ENCODE assay signal across 11 mouse cellular contexts in genomic region chr16:90849262-90849661, GRCm38 (mm10). TPM values are rescaled to one million over a fixed set of nuclear protein-coding genes. Genes with fewer than 3 reads are reported as not detected.
DNase-seq lines count a peak whose midpoint lies in the region; ATAC-seq lines count a peak whose summit lies in the region.
"Had no signal": no experiment of that assay in that cellular context is flagged by ENCODE, and none has a peak within 500 bp of the region (broad histone marks: within the 10 kb centered on the region; RNA-seq: fewer than 3 reads in every experiment).

No protein-coding gene starts in this region.

- no peaks in the 10 kb centered on the region for H3K9me3 ChIP-seq in forebrain, embryonic 10.5 days
- H3K9me3 ChIP-seq in forebrain, embryonic 13.5 days (replicated peaks), result no peaks in the 10 kb centered on the region
- H3K9me3 ChIP-seq in midbrain, embryonic 10.5 days (replicated peaks), result no peaks in the 10 kb centered on the region
- no peaks in the 10 kb centered on the region for H3K9me3 ChIP-seq in midbrain, embryonic 14.5 days (ENCODE audit: control insufficient read depth, low read length)
- H3K9me3 ChIP-seq in limb, embryonic 10.5 days (replicated peaks), result no peaks in the 10 kb centered on the region
- H3K9me3 ChIP-seq: liver, embryonic 15.5 days; neural tube, embryonic 13.5 days had no signal

- H3K4me1 ChIP-seq in forebrain, embryonic 10.5 days, result peaks cover 69% of the 10 kb centered on the region
- peaks cover 51% of the 10 kb centered on the region for H3K4me1 ChIP-seq in forebrain, embryonic 13.5 days
- peaks cover 43% of the 10 kb centered on the region for H3K4me1 ChIP-seq in midbrain, embryonic 10.5 days
- no peaks in the 10 kb centered on the region for H3K4me1 ChIP-seq in midbrain, embryonic 14.5 days (ENCODE audit: control insufficient read depth, insufficient read depth, low read length)
- peaks cover 49% of the 10 kb centered on the region for H3K4me1 ChIP-seq in limb, embryonic 10.5 days
- H3K4me1 ChIP-seq: liver, embryonic 15.5 days had no signal

- 55% methylated on average over 12 of the region's 12 CpGs for WGBS in forebrain, embryonic 10.5 days
- whole genome bisulfite sequencing in forebrain, embryonic 13.5 days, result 52% methylated on average over 12 of the region's 12 CpGs
- 52% methylated on average over 12 of the region's 12 CpGs for WGBS in midbrain, embryonic 10.5 days
- WGBS in midbrain, embryonic 14.5 days, result 48% methylated on average over 12 of the region's 12 CpGs
- WGBS in limb, embryonic 10.5 days, result 49% methylated on average over 12 of the region's 12 CpGs

- H3K36me3 ChIP-seq in forebrain, embryonic 10.5 days (replicated peaks), result no peaks in the 10 kb centered on the region
- no peaks in the 10 kb centered on the region for H3K36me3 ChIP-seq in forebrain, embryonic 13.5 days (ENCODE audit: poor library complexity, severe bottlenecking)
- no peaks in the 10 kb centered on the region for H3K36me3 ChIP-seq in midbrain, embryonic 10.5 days
- H3K36me3 ChIP-seq in midbrain, embryonic 14.5 days (ENCODE audit: control insufficient read depth, insufficient read depth, low read length), result no peaks in the 10 kb centered on the region
- no peaks in the 10 kb centered on the region for H3K36me3 ChIP-seq in limb, embryonic 10.5 days
- H3K36me3 ChIP-seq: liver, embryonic 15.5 days; neural tube, embryonic 13.5 days had no signal

- peak; percentile 42 for DNase-seq in forebrain, embryonic 10.5 days (ENCODE audit: extremely low spot score, low spot score)
- DNase-seq in midbrain, embryonic 10.5 days (ENCODE audit: low spot score), result peak; percentile 42
- DNase-seq in midbrain, embryonic 14.5 days, result no peak
- DNase-seq in limb, embryonic 10.5 days (ENCODE audit: low spot score), result peak; percentile 59
- peak; percentile 62 for DNase-seq in retina, postnatal 1 day
- DNase-seq in layer of hippocampus, postnatal 14 days (ENCODE audit: low spot score in 2 of 2), result no peak
- no peak for DNase-seq in gastrocnemius, adult 8-10 months (ENCODE audit: low spot score in 2 of 2)
- DNase-seq: cerebellum, adult 8-10 months had no signal

- H3K27ac ChIP-seq in forebrain, embryonic 10.5 days, result peak overlapping the region; percentile 48; the same call in 1 of the 2 replicates
- H3K27ac ChIP-seq in forebrain, embryonic 13.5 days, result no peak overlapping the region
- no peak overlapping the region for H3K27ac ChIP-seq in midbrain, embryonic 10.5 days (replicated peaks)
- no peak overlapping the region for H3K27ac ChIP-seq in midbrain, embryonic 14.5 days (replicated peaks; ENCODE audit: low read depth, low read length)
- peak overlapping the region; percentile 71 for H3K27ac ChIP-seq in limb, embryonic 10.5 days
- H3K27ac ChIP-seq: liver, embryonic 15.5 days; neural tube, embryonic 13.5 days had no signal

- no peak overlapping the region for H3K9ac ChIP-seq in forebrain, embryonic 13.5 days
- H3K9ac ChIP-seq in midbrain, embryonic 14.5 days (replicated peaks; ENCODE audit: low read length), result no peak overlapping the region
- H3K9ac ChIP-seq: liver, embryonic 15.5 days; neural tube, embryonic 13.5 days had no signal

- no peak overlapping the region for H3K4me2 ChIP-seq in forebrain, embryonic 13.5 days
- H3K4me2 ChIP-seq in midbrain, embryonic 14.5 days (ENCODE audit: low read length), result no peak overlapping the region
- H3K4me2 ChIP-seq: liver, embryonic 15.5 days; neural tube, embryonic 13.5 days had no signal

- ATAC-seq in forebrain, embryonic 13.5 days, result no peak
- ATAC-seq in midbrain, embryonic 14.5 days (ENCODE audit: low FRiP score, low TSS enrichment), result no peak

- no peaks in the 10 kb centered on the region for H3K27me3 ChIP-seq in forebrain, embryonic 10.5 days (ENCODE audit: poor library complexity, severe bottlenecking)
- H3K27me3 ChIP-seq in forebrain, embryonic 13.5 days, result no peaks in the 10 kb centered on the region
- H3K27me3 ChIP-seq in midbrain, embryonic 10.5 days (ENCODE audit: low read depth, poor library complexity, severe bottlenecking), result peaks cover 7% of the 10 kb centered on the region; the same call in 1 of the 2 replicates
- H3K27me3 ChIP-seq in midbrain, embryonic 14.5 days (ENCODE audit: control insufficient read depth, insufficient read depth, low read length), result no peaks in the 10 kb centered on the region
- H3K27me3 ChIP-seq in limb, embryonic 10.5 days (ENCODE audit: low read depth, poor library complexity, severe bottlenecking), result no peaks in the 10 kb centered on the region
- H3K27me3 ChIP-seq: neural tube, embryonic 13.5 days had no signal

- no peak overlapping the region for H3K4me3 ChIP-seq in forebrain, embryonic 10.5 days
- no peak overlapping the region for H3K4me3 ChIP-seq in forebrain, embryonic 13.5 days
- no peak overlapping the region for H3K4me3 ChIP-seq in midbrain, embryonic 10.5 days
- H3K4me3 ChIP-seq in midbrain, embryonic 14.5 days (replicated peaks; ENCODE audit: low read depth, low read length), result no peak overlapping the region
- H3K4me3 ChIP-seq in limb, embryonic 10.5 days, result no peak overlapping the region
- H3K4me3 ChIP-seq: liver, embryonic 15.5 days; neural tube, embryonic 13.5 days had no signal

RNA-seq across cellular contexts. Expression of gene Eva1c, which starts 22.7 kb away (rescaled TPM):
- 0.33 and 0.48 TPM in 2 replicates for polyA plus RNA-seq in forebrain, embryonic 10.5 days (2016; fragmentation: Nextera tagmentation; extraction: Ambion mirVana)
- polyA plus RNA-seq in forebrain, embryonic 13.5 days (2015; fragmentation: Nextera tagmentation; extraction: Ambion mirVana), result 4.3 and 5.2 TPM in 2 replicates
- polyA plus RNA-seq in midbrain, embryonic 10.5 days (2016; fragmentation: Nextera tagmentation; extraction: Ambion mirVana), result 0.96 and 1.8 TPM in 2 replicates
- polyA plus RNA-seq in midbrain, embryonic 14.5 days (2014; fragmentation: Nextera tagmentation; extraction: Ambion mirVana), result 1.4 and 2.4 TPM in 2 replicates
- polyA plus RNA-seq in limb, embryonic 10.5 days (2016; fragmentation: Nextera tagmentation; extraction: Ambion mirVana), result 0.16 and 0.43 TPM in 2 replicates
- 1 to 10 TPM in 1 of 2 experiments, under 1 TPM in 1; 0.74 to 1.5 TPM for total RNA-seq in layer of hippocampus, postnatal 14 days (2021)
- total RNA-seq in gastrocnemius, adult 8-10 months (2022), result under 1 TPM in 3 of 4 experiments, not detected in 1; 0.34 to 0.56 (median 0.38) TPM

RNA-seq across cellular contexts. Expression of gene Urb1, which starts 39.0 kb away (rescaled TPM):
- 13.4 and 13.8 TPM in 2 replicates for polyA plus RNA-seq in forebrain, embryonic 10.5 days (2016; fragmentation: Nextera tagmentation; extraction: Ambion mirVana)
- 8.8 and 9.7 TPM in 2 replicates for polyA plus RNA-seq in forebrain, embryonic 13.5 days (2015; fragmentation: Nextera tagmentation; extraction: Ambion mirVana)
- 10.7 and 11.0 TPM in 2 replicates for polyA plus RNA-seq in midbrain, embryonic 10.5 days (2016; fragmentation: Nextera tagmentation; extraction: Ambion mirVana)
- 9.8 and 11.6 TPM in 2 replicates for polyA plus RNA-seq in midbrain, embryonic 14.5 days (2014; fragmentation: Nextera tagmentation; extraction: Ambion mirVana)
- 14.1 and 14.2 TPM in 2 replicates for polyA plus RNA-seq in limb, embryonic 10.5 days (2016; fragmentation: Nextera tagmentation; extraction: Ambion mirVana)
- total RNA-seq in layer of hippocampus, postnatal 14 days (2021), result 10 to 100 TPM; 13.2 to 15.7 TPM
- 1 to 10 TPM; 4.2 to 4.7 (median 4.3) TPM for total RNA-seq in gastrocnemius, adult 8-10 months (2022)

Comparison
In these comparisons a context has a peak if more than half of its experiments do, and no peak if none do; other contexts are left out.
1. DNase-seq: peak in forebrain, embryonic 10.5 days (single experiment), midbrain, embryonic 10.5 days (single experiment), limb, embryonic 10.5 days (single experiment) and retina, postnatal 1 day (single experiment); none in midbrain, embryonic 14.5 days (single experiment), layer of hippocampus, postnatal 14 days (0 of 2) and gastrocnemius, adult 8-10 months (0 of 2).
2. H3K27ac ChIP-seq: peak in forebrain, embryonic 10.5 days (single experiment) and limb, embryonic 10.5 days (single experiment); none in forebrain, embryonic 13.5 days (single experiment), midbrain, embryonic 10.5 days (single experiment) and midbrain, embryonic 14.5 days (single experiment).